Mouse (Mus musculus): ENCODE data around the gene Sfmbt2. TPM values are rescaled to one million over a fixed set of nuclear protein-coding genes. Genes with fewer than 3 reads are reported as not detected.

Gene Sfmbt2
- total and polyA plus RNA-seq, 3 experiments = not detected

- TF ChIP-seq EP300 (IDR thresholded peaks at IDR 0.05; ENCODE audit: low read length) (no peak), MAZ (IDR thresholded peaks at IDR 0.05; ENCODE audit: low read depth, low read length) (no peak), KAT2A (IDR thresholded peaks at IDR 0.05; ENCODE audit: insufficient replicate concordance, low read length) (no peak), MXI1 (IDR thresholded peaks at IDR 0.05; ENCODE audit: low read depth, low read length) (no peak), MAX (IDR thresholded peaks at IDR 0.05; ENCODE audit: low read length) (no peak), CHD2 (IDR thresholded peaks at IDR 0.05; ENCODE audit: low read length) (no peak), RCOR1 (conservative IDR thresholded peaks at IDR 0.05; ENCODE audit: low read depth, low read length) (no peak), RAD21 (IDR thresholded peaks at IDR 0.05; ENCODE audit: low read depth, low read length) (no peak), ETS1 (conservative IDR thresholded peaks at IDR 0.05; ENCODE audit: low read depth, low read length) (no peak), UBTF (IDR thresholded peaks at IDR 0.05; ENCODE audit: low read depth, low read length) (no peak)
- no peaks in the 10 kb centered on the region for H3K79me2 ChIP-seq (replicated peaks; ENCODE audit: control insufficient read depth, extremely low read depth, insufficient read depth, poor library complexity, severe bottlenecking)
- dilution Hi-C loops (cut with MboI; ENCODE audit: extremely low pct_ligation_motif_present, extremely low pct_unique_long_range_greater_than_20kb, low sequenced_read_pairs) = no loop called here
- H3K27ac ChIP-seq (ENCODE audit: insufficient read depth, low read depth) = no peak overlapping the region
- H3K36me3 ChIP-seq (replicated peaks in 1 of 2; ENCODE audit: control insufficient read depth in 1 of 2, insufficient read depth in 1 of 2, low read length in 1 of 2) = no peaks in the 10 kb centered on the region
- in situ Hi-C loops (cut with MboI; ENCODE audit: low pct_ligation_motif_present, low pct_unique_long_range_greater_than_20kb, low sequenced_read_pairs) = no loop called here
- no peaks in the 10 kb centered on the region for H3K4me1 ChIP-seq (ENCODE audit: control insufficient read depth in 1 of 2, insufficient read depth in 2 of 2)
- no peak overlapping the region for H3K4me3 ChIP-seq (replicated peaks in 1 of 3; ENCODE audit: low read depth in 2 of 3, low read length in 2 of 3, poor library complexity in 1 of 3)
- no peaks in the 10 kb centered on the region for H3K27me3 ChIP-seq (replicated peaks)
- H3K9ac ChIP-seq (ENCODE audit: insufficient read depth, low read depth) = no peak overlapping the region
- DNase-seq (ENCODE audit: extremely low read depth) = no peak
- no peak overlapping the region for H3K4me2 ChIP-seq (ENCODE audit: insufficient read depth, low read depth, poor library complexity, severe bottlenecking)
- H3K9me3 ChIP-seq (replicated peaks; ENCODE audit: low read length) = peaks cover 2% of the 10 kb centered on the region
These were observed 2.6 kb downstream of the Sfmbt2 start for GRCm38 (mm10) chr2:10372776-10373507.

- H3K9ac ChIP-seq (ENCODE audit: insufficient read depth, low read depth) = no peak overlapping the region
- no peak for DNase-seq (ENCODE audit: extremely low read depth)
- H3K27ac ChIP-seq (ENCODE audit: insufficient read depth, low read depth) = no peak overlapping the region
- no peak overlapping the region for H3K4me2 ChIP-seq (ENCODE audit: insufficient read depth, low read depth, poor library complexity, severe bottlenecking)
- dilution Hi-C loops (cut with MboI; ENCODE audit: extremely low pct_ligation_motif_present, extremely low pct_unique_long_range_greater_than_20kb, low sequenced_read_pairs) (no loop called here), in situ Hi-C loops (cut with MboI; ENCODE audit: low pct_ligation_motif_present, low pct_unique_long_range_greater_than_20kb, low sequenced_read_pairs) (no loop called here)
- no peak overlapping the region for H3K4me3 ChIP-seq (replicated peaks in 1 of 3; ENCODE audit: low read depth in 2 of 3, low read length in 2 of 3, poor library complexity in 1 of 3)
- H3K36me3 ChIP-seq (replicated peaks in 1 of 2; ENCODE audit: control insufficient read depth in 1 of 2, insufficient read depth in 1 of 2, low read length in 1 of 2) = no peaks in the 10 kb centered on the region
- no peaks in the 10 kb centered on the region for H3K79me2 ChIP-seq (replicated peaks; ENCODE audit: control insufficient read depth, extremely low read depth, insufficient read depth, poor library complexity, severe bottlenecking)
- H3K4me1 ChIP-seq (ENCODE audit: control insufficient read depth in 1 of 2, insufficient read depth in 2 of 2) = no peaks in the 10 kb centered on the region
- H3K27me3 ChIP-seq (replicated peaks) = no peaks in the 10 kb centered on the region
- no peak for TF ChIP-seq MYC (IDR thresholded peaks at IDR 0.05; ENCODE audit: low read depth, low read length)
- TF ChIP-seq E2F4 (IDR thresholded peaks at IDR 0.05; ENCODE audit: insufficient replicate concordance, low read depth, low read length) = no peak
- no peak for TF ChIP-seq SMC3 (IDR thresholded peaks at IDR 0.05; ENCODE audit: low read depth, low read length)
- TF ChIP-seq CHD2 (IDR thresholded peaks at IDR 0.05; ENCODE audit: low read length) = no peak
- no peak for TF ChIP-seq ZKSCAN1 (IDR thresholded peaks at IDR 0.05; ENCODE audit: borderline replicate concordance, low read depth, low read length)
- TF ChIP-seq USF1 (IDR thresholded peaks at IDR 0.05; ENCODE audit: low read depth, low read length) = no peak
- no peak for TF ChIP-seq UBTF (IDR thresholded peaks at IDR 0.05; ENCODE audit: low read depth, low read length)
- TF ChIP-seq TCF12 (IDR thresholded peaks at IDR 0.05; ENCODE audit: low read depth, low read length) = no peak
- TF ChIP-seq RAD21 (IDR thresholded peaks at IDR 0.05; ENCODE audit: low read depth, low read length) = no peak
- TF ChIP-seq TBP (conservative IDR thresholded peaks at IDR 0.05; ENCODE audit: low read depth, low read length) = no peak
- no peak for TF ChIP-seq POLR2AphosphoS2 (IDR thresholded peaks at IDR 0.05; ENCODE audit: low read depth, low read length)
- no peak for TF ChIP-seq ELF1 (IDR thresholded peaks at IDR 0.05; ENCODE audit: low read depth, low read length)
- peaks cover 2% of the 10 kb centered on the region for H3K9me3 ChIP-seq (replicated peaks; ENCODE audit: low read length)
These were observed 3.3 kb downstream of the Sfmbt2 start for GRCm38 (mm10) chr2:10373508-10374206.

Data from CH12.LX (cell line).